Mouse (Mus musculus): ENCODE data around the gene H2-DMb2. TPM values are rescaled to one million over a fixed set of nuclear protein-coding genes. Genes with fewer than 3 reads are reported as not detected.

H2-DMb2 gene
- polyA plus RNA-seq, 1 experiment, result 38.9 TPM

GRCm38 (mm10) chr17:34120814-34121171, 22.3 kb upstream of the H2-DMb2 start:
- Histone ChIP-seq H3K4me1 (ENCODE audit: control insufficient read depth, insufficient read depth, low read length) (peaks cover 4% of the 10 kb centered on the region; the same call in 1 of the 2 replicates), H3K27ac (ENCODE audit: control insufficient read depth, insufficient read depth, low read depth, low read length, poor library complexity) (peak overlapping the region; percentile 99), H3K4me3 (replicated peaks; ENCODE audit: control insufficient read depth, low read depth, low read length) (peak overlapping the region; percentile 88)
- WGBS, result under 1% methylated on average over 31 of the region's 31 CpGs
- peak; percentile 17; the same call in 1 of the 2 replicates for TF ChIP-seq CTCF (IDR thresholded peaks at IDR 0.05; ENCODE audit: control insufficient read depth, insufficient read depth, low read length)
- peak; percentile 90; the same call in 1 of the 2 replicates for TF ChIP-seq POLR2A (IDR thresholded peaks at IDR 0.05; ENCODE audit: borderline replicate concordance, control insufficient read depth, low read depth, low read length)

GRCm38 (mm10) chr17:34121172-34121878, 21.8 kb upstream of the H2-DMb2 start:
- peaks cover 4% of the 10 kb centered on the region; the same call in 1 of the 2 replicates for H3K4me1 ChIP-seq (ENCODE audit: control insufficient read depth, insufficient read depth, low read length)
- TF ChIP-seq POLR2A (IDR thresholded peaks at IDR 0.05; ENCODE audit: borderline replicate concordance, control insufficient read depth, low read depth, low read length) (peak; percentile 21; the same call in 1 of the 2 replicates), CTCF (IDR thresholded peaks at IDR 0.05; ENCODE audit: control insufficient read depth, insufficient read depth, low read length) (no peak)

GRCm38 (mm10) chr17:34121879-34122187, 21.3 kb upstream of the H2-DMb2 start:
- peak overlapping the region; percentile 88 for H3K4me3 ChIP-seq (replicated peaks; ENCODE audit: control insufficient read depth, low read depth, low read length)
- peak overlapping the region; percentile 95 for H3K27ac ChIP-seq (ENCODE audit: control insufficient read depth, insufficient read depth, low read depth, low read length, poor library complexity)
- peaks cover 4% of the 10 kb centered on the region; the same call in 1 of the 2 replicates for H3K4me1 ChIP-seq (ENCODE audit: control insufficient read depth, insufficient read depth, low read length)
- TF ChIP-seq POLR2A (IDR thresholded peaks at IDR 0.05; ENCODE audit: borderline replicate concordance, control insufficient read depth, low read depth, low read length) (0 out of 2 replicates have a peak, but pooled peaks have one; percentile 3), CTCF (IDR thresholded peaks at IDR 0.05; ENCODE audit: control insufficient read depth, insufficient read depth, low read length) (no peak)
- WGBS, result 3% methylated on average over 10 of the region's 10 CpGs

More at GRCm38 (mm10) chr17:34121172-34121878, 21.8 kb upstream of the H2-DMb2 start:
- WGBS, result under 1% methylated on average over 34 of the region's 35 CpGs
- Histone ChIP-seq H3K27ac (ENCODE audit: control insufficient read depth, insufficient read depth, low read depth, low read length, poor library complexity) (peak overlapping the region; percentile 95), H3K4me3 (replicated peaks; ENCODE audit: control insufficient read depth, low read depth, low read length) (peak overlapping the region; percentile 88)

GRCm38 (mm10) chr17:34122188-34122984, 20.7 kb upstream of the H2-DMb2 start, which contains the start of gene Brd2:
Brd2 (minus strand) TSS chr17:34122634.
- peaks cover 6% of the 10 kb centered on the region; the same call in 1 of the 2 replicates for H3K4me1 ChIP-seq (ENCODE audit: control insufficient read depth, insufficient read depth, low read length)
- WGBS, result under 1% methylated on average over 74 of the region's 75 CpGs

GRCm38 (mm10) chr17:34123111-34123510, 20.0 kb upstream of the H2-DMb2 start:
- Histone ChIP-seq H3K4me1 (ENCODE audit: control insufficient read depth, insufficient read depth, low read length) (peaks cover 8% of the 10 kb centered on the region; the same call in 1 of the 2 replicates), H3K4me3 (replicated peaks; ENCODE audit: control insufficient read depth, low read depth, low read length) (peak overlapping the region; percentile 88), H3K27ac (ENCODE audit: control insufficient read depth, insufficient read depth, low read depth, low read length, poor library complexity) (no peak overlapping the region)
- TF ChIP-seq POLR2A (IDR thresholded peaks at IDR 0.05; ENCODE audit: borderline replicate concordance, control insufficient read depth, low read depth, low read length) (no peak), CTCF (IDR thresholded peaks at IDR 0.05; ENCODE audit: control insufficient read depth, insufficient read depth, low read length) (no peak)
- 0% methylated on average over 7 of the region's 7 CpGs for WGBS

More at GRCm38 (mm10) chr17:34122188-34122984, 20.7 kb upstream of the H2-DMb2 start, which contains the start of gene Brd2:
- peak within 1 kb of the TSS; percentile 95 for H3K27ac ChIP-seq (ENCODE audit: control insufficient read depth, insufficient read depth, low read depth, low read length, poor library complexity)
- peak; percentile 51; the same call in 1 of the 2 replicates for TF ChIP-seq POLR2A (IDR thresholded peaks at IDR 0.05; ENCODE audit: borderline replicate concordance, control insufficient read depth, low read depth, low read length)
- no peak for TF ChIP-seq CTCF (IDR thresholded peaks at IDR 0.05; ENCODE audit: control insufficient read depth, insufficient read depth, low read length)
- H3K4me3 ChIP-seq (replicated peaks; ENCODE audit: control insufficient read depth, low read depth, low read length), result peak within 1 kb of the TSS; percentile 88

- TF ChIP-seq CTCF (IDR thresholded peaks at IDR 0.05; ENCODE audit: control insufficient read depth, insufficient read depth, low read length), result no peak
- peak overlapping the region; percentile 52 for H3K4me3 ChIP-seq (replicated peaks; ENCODE audit: control insufficient read depth, low read depth, low read length)
- peaks cover 8% of the 10 kb centered on the region; the same call in 1 of the 2 replicates for H3K4me1 ChIP-seq (ENCODE audit: control insufficient read depth, insufficient read depth, low read length)
- peak overlapping the region; percentile 13; the same call in 1 of the 2 replicates for H3K27ac ChIP-seq (ENCODE audit: control insufficient read depth, insufficient read depth, low read depth, low read length, poor library complexity)
- 9% methylated on average over 2 of the region's 2 CpGs for WGBS
Observed at GRCm38 (mm10) chr17:34123518-34123917, 19.6 kb upstream of the H2-DMb2 start.

- Histone ChIP-seq H3K4me1 (ENCODE audit: control insufficient read depth, insufficient read depth, low read length) (peaks cover 12% of the 10 kb centered on the region; the same call in 1 of the 2 replicates), H3K27ac (ENCODE audit: control insufficient read depth, insufficient read depth, low read depth, low read length, poor library complexity) (no peak overlapping the region), H3K4me3 (replicated peaks; ENCODE audit: control insufficient read depth, low read depth, low read length) (no peak overlapping the region)
- TF ChIP-seq POLR2A (IDR thresholded peaks at IDR 0.05; ENCODE audit: borderline replicate concordance, control insufficient read depth, low read depth, low read length) (no peak), CTCF (IDR thresholded peaks at IDR 0.05; ENCODE audit: control insufficient read depth, insufficient read depth, low read length) (no peak)
- 13% methylated on average over 6 of the region's 6 CpGs for WGBS
Observed at GRCm38 (mm10) chr17:34124649-34125048, 18.5 kb upstream of the H2-DMb2 start.
